Mouse (Mus musculus) left cerebral cortex, postnatal 10 days (tissue): Measurements from ENCODE around the gene Tle6. TPM values are rescaled to one million over a fixed set of nuclear protein-coding genes. Genes with fewer than 3 reads are reported as not detected.

Experiments used
- DNase-seq, 2 experiments: peaks; one replicate each; pipeline ENCODE4 v3.0.0; 2021 to 2022; ENCODE audit warnings: low spot score in 2 of 2, mixed read lengths in 1 of 2; ENCODE audit errors: extremely low spot score in 1 of 2
- intact Hi-C: fragments of 180-260 bp; cut with DNase I; formaldehyde crosslinking; loops from one replicate; pipeline ENCODE4 v1.15.1; 2025
- total RNA-seq, 2 experiments: library from RNA; stranded (reverse); gene quantifications; 2 replicates each; pipeline ENCODE4 v1.2.3; 2021

The Tle6 gene
- total RNA-seq, 2 experiments from 2014 or later: 0.93 to 3.0 TPM

- DNase-seq: no peak
- intact Hi-C loops: no loop called here
Measured at GRCm38 (mm10) chr10:81598871-81599270, 2.0 kb downstream of the Tle6 start.

- intact Hi-C loops: no loop called here
- DNase-seq: no peak
Measured at GRCm38 (mm10) chr10:81598342-81598741, 2.5 kb downstream of the Tle6 start.

- peak in 1 of 2 experiments; percentile 61 for DNase-seq
- intact Hi-C loops: no loop called here
Measured at GRCm38 (mm10) chr10:81597137-81597950, 3.5 kb downstream of the Tle6 start.

GRCm38 (mm10) chr10:81596611-81597010, 4.3 kb downstream of the Tle6 start:
- intact Hi-C loops: no loop called here
- DNase-seq: no peak

- intact Hi-C loops: no loop called here
- DNase-seq: no peak
Measured at GRCm38 (mm10) chr10:81595599-81595998, 5.3 kb downstream of the Tle6 start.

- intact Hi-C loops: no loop called here
- DNase-seq: no peak
Measured at GRCm38 (mm10) chr10:81593935-81594334, 6.9 kb downstream of the Tle6 start.

GRCm38 (mm10) chr10:81593223-81593622, 7.7 kb downstream of the Tle6 start:
- intact Hi-C loops: no loop called here
- no peak for DNase-seq

- intact Hi-C loops: no loop called here
- DNase-seq: no peak
Measured at GRCm38 (mm10) chr10:81592631-81593030, 8.2 kb downstream of the Tle6 start.

GRCm38 (mm10) chr10:81591846-81592245, 9.0 kb downstream of the Tle6 start:
- intact Hi-C loops: no loop called here
- DNase-seq: no peak

GRCm38 (mm10) chr10:81588739-81589138, 12.1 kb downstream of the Tle6 start:
- intact Hi-C loops: no loop called here
- DNase-seq: no peak

- intact Hi-C loops: no loop called here
- DNase-seq: no peak
Measured at GRCm38 (mm10) chr10:81583347-81583746, 17.5 kb downstream of the Tle6 start.

- intact Hi-C loops: no loop called here
- no peak for DNase-seq
Measured at GRCm38 (mm10) chr10:81580441-81581070, 20.3 kb downstream of the Tle6 start.

GRCm38 (mm10) chr10:81579967-81580366, 20.9 kb downstream of the Tle6 start:
- DNase-seq: no peak
- intact Hi-C loops: no loop called here

GRCm38 (mm10) chr10:81575695-81576094, 25.2 kb downstream of the Tle6 start:
- intact Hi-C loops: no loop called here

GRCm38 (mm10) chr10:81575208-81575631, 25.7 kb downstream of the Tle6 start:
- DNase-seq: no peak
- intact Hi-C loops: no loop called here

More at GRCm38 (mm10) chr10:81575695-81576094, 25.2 kb downstream of the Tle6 start:
- no peak for DNase-seq

- intact Hi-C loops: no loop called here
Measured at GRCm38 (mm10) chr10:81574081-81575056, 26.5 kb downstream of the Tle6 start, which contains the start of gene Tle2. Gene Tle2 (plus strand): TSS chr10:81574561.

GRCm38 (mm10) chr10:81572975-81573374, 27.9 kb downstream of the Tle6 start:
- intact Hi-C loops: no loop called here
- DNase-seq: peak in 1 of 2 experiments; percentile 62

More at GRCm38 (mm10) chr10:81574081-81575056, 26.5 kb downstream of the Tle6 start, which contains the start of gene Tle2:
- no peak for DNase-seq

- intact Hi-C loops: no loop called here
- no peak for DNase-seq
Measured at GRCm38 (mm10) chr10:81572133-81572671, 28.7 kb downstream of the Tle6 start.

GRCm38 (mm10) chr10:81571501-81571876, 29.4 kb downstream of the Tle6 start:
- intact Hi-C loops: no loop called here
- DNase-seq: peak; percentile 98 to 100
